In the genomic region with DNA sequence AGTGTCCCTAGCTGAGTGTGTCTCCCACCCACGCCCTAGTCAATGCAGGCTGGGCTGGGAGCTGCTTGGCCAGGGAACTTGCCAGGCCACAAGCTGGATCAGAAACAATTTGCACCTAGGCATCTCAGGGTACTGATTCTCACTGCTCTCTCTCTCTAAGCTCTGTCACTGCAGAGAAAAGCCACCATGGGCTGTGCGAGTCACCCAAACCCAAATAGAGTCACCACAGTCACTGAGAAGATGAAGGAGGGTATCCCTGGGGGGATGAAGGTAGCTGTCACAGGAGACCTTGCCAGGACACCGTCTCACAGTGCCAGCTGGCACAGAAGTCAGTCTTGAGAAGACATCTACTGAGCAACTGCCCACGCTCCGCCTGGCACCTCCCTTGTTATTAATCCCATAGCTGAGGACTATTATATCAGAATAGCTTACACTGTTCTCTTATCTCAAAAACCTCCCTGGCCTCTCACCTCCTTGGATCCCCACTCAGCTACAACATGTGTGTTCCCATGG, we compare ENCODE assay signal across 14 mouse cellular contexts. TPM values are rescaled to one million over a fixed set of nuclear protein-coding genes. Genes with fewer than 3 reads are reported as not detected.
DNase-seq lines count a peak whose midpoint lies in the region; TF ChIP-seq lines count a peak whose summit lies in the region.
"Had no signal": no experiment of that assay in that cellular context is flagged by ENCODE, and none has a peak within 500 bp of the region (broad histone marks: within the 10 kb centered on the region; RNA-seq: fewer than 3 reads in every experiment).

No protein-coding gene starts in this region.

- no peak overlapping the region for H3K4me3 ChIP-seq in gastrocnemius, adult 2 months
- H3K4me3 ChIP-seq: embryonic facial prominence, embryonic 10.5 days; heart, embryonic 13.5 days; hindbrain, embryonic 15.5 days had no signal

- intact Hi-C loops in gastrocnemius, adult 2 months (cut with DNase I) = no loop called here

- no peak overlapping the region for H3K27ac ChIP-seq in gastrocnemius, adult 2 months
- H3K27ac ChIP-seq: embryonic facial prominence, embryonic 10.5 days; heart, embryonic 13.5 days; hindbrain, embryonic 15.5 days had no signal

- peak; percentile 47 to 50 for DNase-seq in cerebellum, adult 18-20 months
- DNase-seq in cerebellum, postnatal 4 days (ENCODE audit: low spot score in 2 of 2) = no peak
- DNase-seq in testis, postnatal 14 days (ENCODE audit: low spot score) = peak; percentile 24
- DNase-seq in testis, postnatal 10 days (ENCODE audit: low spot score) = no peak
- peak; percentile 57 to 59 for DNase-seq in cerebellum, postnatal 14 days
- DNase-seq in gastrocnemius, adult 2 months = no peak
- no peak for DNase-seq in T-cell, adult 2 months (ENCODE audit: low spot score)
- DNase-seq: adrenal gland, postnatal 14 days; gastrocnemius, postnatal 36 days; heart, postnatal 36 days had no signal

- TF ChIP-seq CTCF in gastrocnemius, adult 2 months (IDR thresholded peaks at IDR 0.05) = no peak

RNA-seq across cellular contexts. Expression of a gene that starts 33.7 kb away (rescaled TPM):
- total RNA-seq in gastrocnemius, adult 2 months (2021) = under 1 TPM; 0.25 to 0.26 TPM
- total RNA-seq: MEL had no signal

Comparison
In these comparisons a context has a peak if more than half of its experiments do, and no peak if none do; other contexts are left out.
1. DNase-seq: peak in cerebellum, adult 18-20 months (2 of 2), testis, postnatal 14 days (single experiment) and cerebellum, postnatal 14 days (2 of 2); none in cerebellum, postnatal 4 days (0 of 2), testis, postnatal 10 days (single experiment), gastrocnemius, adult 2 months (single experiment) and T-cell, adult 2 months (single experiment).